Mouse (Mus musculus): ENCODE measurements at regions not wholly inside any gene's neighbourhood (a gene's known extent, or its start where the extent isn't known, plus 50 kb on each side); places are given as distances from the start of the nearest gene placed in this dataset.

- TF ChIP-seq CTCF (IDR thresholded peaks at IDR 0.05; ENCODE audit: control insufficient read depth, insufficient read depth, insufficient read length) (no peak), USF1 (IDR thresholded peaks at IDR 0.05; ENCODE audit: low read depth) (no peak), MYOD1 (IDR thresholded peaks at IDR 0.05; ENCODE audit: control insufficient read depth, insufficient read length, low read depth) (no peak), MYOG (IDR thresholded peaks at IDR 0.05; ENCODE audit: control insufficient read depth, extremely low read depth, insufficient read length) (no peak), MAX (IDR thresholded peaks at IDR 0.05) (no peak), CEBPB (IDR thresholded peaks at IDR 0.05; ENCODE audit: low read depth) (no peak)
Observed at GRCm38 (mm10) chr4:124321221-124321620, 289.4 kb downstream of the 3100002H09Rik start.

Measured in C2C12 (cell line).